Mouse (Mus musculus): ENCODE data around the gene AC170998.1. TPM values are rescaled to one million over a fixed set of nuclear protein-coding genes. Genes with fewer than 3 reads are reported as not detected.

Gene AC170998.1
- total and polyA plus RNA-seq, 2 experiments from 2014 or later = 2.7 to 3.2 TPM

DNA sequence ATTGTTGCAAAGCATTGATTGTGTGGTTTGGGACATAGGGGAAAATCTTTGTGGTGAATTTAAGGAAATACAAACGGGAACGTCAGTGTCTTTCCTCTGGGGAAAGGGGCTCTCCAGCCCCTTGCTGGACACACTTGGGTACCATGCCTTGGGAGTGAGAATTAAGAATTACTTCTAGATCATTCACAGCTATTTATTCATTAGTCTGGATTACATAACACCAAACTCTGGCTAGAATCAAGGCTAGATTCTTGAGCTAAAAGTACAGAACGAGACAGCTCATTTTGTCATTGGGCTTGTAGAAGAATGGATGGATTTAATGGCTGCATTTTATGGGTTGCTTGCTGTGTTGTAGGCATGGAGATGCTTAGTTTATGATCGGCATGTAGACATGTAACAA is 31.1 kb upstream of the AC170998.1 start:
- Histone ChIP-seq H3K4me2 (ENCODE audit: low read depth, low read length, poor library complexity, severe bottlenecking) (no peak overlapping the region), H3K27me3 (ENCODE audit: insufficient read depth, low read length) (no peaks in the 10 kb centered on the region), H3K4me1 (ENCODE audit: insufficient read depth, low read length) (peaks cover 14% of the 10 kb centered on the region; the same call in 1 of the 2 replicates), H3K36me3 (ENCODE audit: insufficient read depth, low read length) (no peaks in the 10 kb centered on the region), H3K27ac (ENCODE audit: low read depth, low read length) (no peak overlapping the region), H3K9me3 (ENCODE audit: low read length) (no peaks in the 10 kb centered on the region), H3K9ac (replicated peaks; ENCODE audit: low read length, poor library complexity, severe bottlenecking) (no peak overlapping the region), H3K4me3 (ENCODE audit: low read depth, low read length) (no peak overlapping the region)
- DNase-seq (ENCODE audit: low spot score) (no peak), ATAC-seq (ENCODE audit: low FRiP score) (no peak)
- WGBS = 79% methylated on average over 4 of the region's 4 CpGs
- no peak for TF ChIP-seq CTCF (IDR thresholded peaks at IDR 0.05)

DNA sequence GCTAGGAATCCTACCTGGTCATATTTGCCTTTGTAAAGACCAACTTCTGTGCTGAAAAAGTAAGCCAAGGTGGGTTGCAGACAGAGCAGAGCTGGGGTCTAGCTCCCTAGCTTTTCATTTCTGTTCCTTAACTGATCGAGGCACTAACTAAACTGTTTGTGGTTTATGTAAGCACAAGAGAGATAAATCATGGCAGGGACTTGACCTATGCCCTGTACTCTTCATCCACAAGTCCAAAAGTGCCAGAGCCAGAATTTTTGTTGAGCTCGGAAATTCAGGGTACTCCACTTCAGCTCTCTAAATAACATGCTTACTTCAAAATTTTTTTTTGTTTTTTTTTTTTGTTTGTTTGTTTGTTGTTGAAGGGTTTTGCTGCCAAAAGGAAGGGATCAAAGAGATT is 29.2 kb upstream of the AC170998.1 start:
- Histone ChIP-seq H3K27me3 (ENCODE audit: insufficient read depth, low read length) (no peaks in the 10 kb centered on the region), H3K4me3 (ENCODE audit: low read depth, low read length) (no peak overlapping the region), H3K27ac (ENCODE audit: low read depth, low read length) (no peak overlapping the region), H3K36me3 (ENCODE audit: insufficient read depth, low read length) (no peaks in the 10 kb centered on the region), H3K4me2 (ENCODE audit: low read depth, low read length, poor library complexity, severe bottlenecking) (no peak overlapping the region), H3K9ac (replicated peaks; ENCODE audit: low read length, poor library complexity, severe bottlenecking) (no peak overlapping the region), H3K4me1 (ENCODE audit: insufficient read depth, low read length) (peaks cover 12% of the 10 kb centered on the region; the same call in 1 of the 2 replicates), H3K9me3 (ENCODE audit: low read length) (no peaks in the 10 kb centered on the region)
- ATAC-seq (ENCODE audit: low FRiP score) = no peak
- WGBS = 78% methylated on average over 2 of the region's 2 CpGs
- no peak for TF ChIP-seq CTCF (IDR thresholded peaks at IDR 0.05)
- DNase-seq (ENCODE audit: low spot score) = no peak

DNA sequence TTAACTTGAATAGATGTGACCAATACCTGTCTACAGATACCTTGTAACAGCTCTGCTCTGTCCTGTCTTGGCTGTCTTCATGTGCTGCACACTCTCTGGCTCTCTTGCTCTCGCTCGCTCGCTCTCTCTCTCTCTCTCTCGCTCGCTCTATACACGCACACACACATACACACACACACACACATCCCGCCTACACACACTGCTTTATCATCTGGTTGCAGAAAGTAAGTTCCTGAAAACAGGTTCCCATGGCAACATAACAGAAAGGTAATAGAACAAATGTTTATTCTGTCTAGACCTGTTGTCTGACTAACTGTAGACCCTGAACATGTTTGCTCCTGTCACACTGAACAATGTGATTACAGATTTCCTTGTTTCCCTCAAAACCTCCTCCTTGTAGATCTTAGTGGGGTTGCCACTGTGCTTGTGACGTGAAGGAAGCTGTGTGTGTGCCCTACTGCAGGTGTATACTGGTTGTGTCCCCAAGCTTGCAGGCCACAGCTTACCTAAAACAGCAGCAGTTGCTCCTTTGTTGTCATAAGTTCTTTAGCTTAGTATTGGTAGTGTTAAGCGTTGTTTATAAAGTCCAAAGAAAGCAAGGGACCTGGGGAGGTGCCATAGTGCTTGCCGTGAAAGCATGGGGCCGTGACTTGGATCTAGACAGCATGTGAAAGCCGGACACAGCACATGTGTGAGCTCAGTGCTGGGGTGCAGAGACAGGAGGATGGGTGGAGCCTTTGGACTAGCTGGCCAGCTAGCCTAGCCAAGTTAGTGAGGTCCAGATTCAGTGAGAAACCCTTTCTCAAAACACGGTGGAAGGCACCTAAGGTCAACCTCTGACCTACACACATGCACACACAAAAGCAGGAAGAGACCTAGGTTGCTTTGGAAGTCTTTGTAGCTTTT is 28.3 kb upstream of the AC170998.1 start:
- H3K27ac ChIP-seq (ENCODE audit: low read depth, low read length) = no peak overlapping the region; the same call in 1 of the 2 replicates
- no peak for ATAC-seq (ENCODE audit: low FRiP score)
- WGBS = 68% methylated on average over 13 of the region's 13 CpGs

DNA sequence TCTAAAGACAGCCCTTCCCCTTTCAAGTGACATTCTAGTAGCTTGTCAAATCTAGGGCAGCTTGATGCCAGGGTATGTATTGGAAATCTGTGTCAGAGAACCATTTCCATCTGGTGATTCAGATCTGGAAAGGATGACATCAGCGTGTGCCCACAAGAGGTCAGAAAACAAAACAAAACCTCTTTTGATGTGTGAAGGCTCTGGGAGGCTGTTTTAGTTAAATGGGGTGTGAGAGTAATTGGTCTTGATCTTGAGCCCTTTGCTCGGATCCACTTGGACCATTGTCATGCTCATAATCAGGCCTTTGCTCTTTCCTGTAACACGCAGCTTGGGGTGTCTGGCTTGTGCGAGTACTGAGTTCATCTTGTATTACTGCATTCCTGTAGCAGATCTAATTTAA is 27.6 kb upstream of the AC170998.1 start:
- Histone ChIP-seq H3K4me3 (ENCODE audit: low read depth, low read length) (no peak overlapping the region), H3K9ac (replicated peaks; ENCODE audit: low read length, poor library complexity, severe bottlenecking) (no peak overlapping the region), H3K27me3 (ENCODE audit: insufficient read depth, low read length) (no peaks in the 10 kb centered on the region), H3K27ac (ENCODE audit: low read depth, low read length) (no peak overlapping the region), H3K4me2 (ENCODE audit: low read depth, low read length, poor library complexity, severe bottlenecking) (no peak overlapping the region), H3K9me3 (ENCODE audit: low read length) (no peaks in the 10 kb centered on the region), H3K36me3 (ENCODE audit: insufficient read depth, low read length) (no peaks in the 10 kb centered on the region), H3K4me1 (ENCODE audit: insufficient read depth, low read length) (peaks cover 10% of the 10 kb centered on the region; the same call in 1 of the 2 replicates)
- WGBS = 46% methylated on average over 4 of the region's 4 CpGs
- no peak for TF ChIP-seq CTCF (IDR thresholded peaks at IDR 0.05)
- no peak for ATAC-seq (ENCODE audit: low FRiP score)
- DNase-seq (ENCODE audit: low spot score) = no peak

More for the DNA sequence above, 28.3 kb upstream of the AC170998.1 start:
- no peak for TF ChIP-seq CTCF (IDR thresholded peaks at IDR 0.05)
- Histone ChIP-seq H3K9me3 (ENCODE audit: low read length) (no peaks in the 10 kb centered on the region), H3K4me3 (ENCODE audit: low read depth, low read length) (no peak overlapping the region), H3K4me2 (ENCODE audit: low read depth, low read length, poor library complexity, severe bottlenecking) (no peak overlapping the region), H3K9ac (replicated peaks; ENCODE audit: low read length, poor library complexity, severe bottlenecking) (no peak overlapping the region; the same call in 1 of the 2 replicates), H3K36me3 (ENCODE audit: insufficient read depth, low read length) (no peaks in the 10 kb centered on the region), H3K4me1 (ENCODE audit: insufficient read depth, low read length) (peaks cover 12% of the 10 kb centered on the region; the same call in 1 of the 2 replicates), H3K27me3 (ENCODE audit: insufficient read depth, low read length) (no peaks in the 10 kb centered on the region)
- DNase-seq (ENCODE audit: low spot score) = peak; percentile 21

DNA sequence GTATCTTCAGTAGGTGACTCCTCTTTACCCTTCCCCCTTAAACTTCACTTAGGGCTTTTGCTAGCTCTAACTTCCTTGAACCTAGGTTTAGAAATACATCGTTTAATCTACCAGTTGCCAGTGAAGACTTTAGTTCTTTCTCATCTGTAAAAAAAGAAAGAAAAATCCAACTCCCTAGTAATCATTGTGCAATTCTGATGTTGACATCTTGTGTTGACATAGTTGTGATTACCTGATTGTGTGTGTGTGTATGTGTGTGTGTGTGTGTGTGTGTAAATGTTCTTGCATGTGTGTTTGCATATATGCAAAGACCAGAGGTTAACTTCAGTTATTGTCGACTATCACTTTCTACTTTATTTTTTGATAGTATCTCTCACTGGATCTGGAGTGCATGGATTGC is 27.2 kb upstream of the AC170998.1 start:
- Histone ChIP-seq H3K9me3 (ENCODE audit: low read length) (no peaks in the 10 kb centered on the region), H3K27me3 (ENCODE audit: insufficient read depth, low read length) (no peaks in the 10 kb centered on the region), H3K36me3 (ENCODE audit: insufficient read depth, low read length) (no peaks in the 10 kb centered on the region), H3K4me1 (ENCODE audit: insufficient read depth, low read length) (0 out of 2 replicates have a peak, but pooled peaks cover 6% of the 10 kb centered on the region), H3K9ac (replicated peaks; ENCODE audit: low read length, poor library complexity, severe bottlenecking) (no peak overlapping the region), H3K4me2 (ENCODE audit: low read depth, low read length, poor library complexity, severe bottlenecking) (no peak overlapping the region), H3K4me3 (ENCODE audit: low read depth, low read length) (no peak overlapping the region), H3K27ac (ENCODE audit: low read depth, low read length) (no peak overlapping the region)
- no peak for ATAC-seq (ENCODE audit: low FRiP score)
- no peak for TF ChIP-seq CTCF (IDR thresholded peaks at IDR 0.05)
- no peak for DNase-seq (ENCODE audit: low spot score)
- WGBS = 81% methylated on average over 2 of the region's 2 CpGs

DNA sequence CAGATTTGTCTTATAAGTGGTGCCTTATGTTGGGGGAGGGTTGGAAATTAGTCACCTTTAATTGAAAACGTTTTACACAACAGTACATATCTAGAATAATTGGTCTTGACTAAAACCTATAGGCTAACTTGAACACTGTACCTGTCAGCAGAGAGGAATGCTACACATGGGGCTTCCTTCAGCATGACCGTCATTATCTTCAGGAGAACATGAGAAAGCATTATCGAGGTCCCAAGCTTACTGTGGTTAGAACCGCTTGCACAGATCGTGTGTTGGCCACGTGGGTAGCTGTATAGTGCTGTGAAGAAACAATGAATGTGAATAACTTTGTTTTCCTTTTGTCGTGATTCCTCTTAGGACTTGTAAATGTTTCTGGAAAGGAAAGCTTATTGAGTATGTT is 26.1 kb upstream of the AC170998.1 start:
- Histone ChIP-seq H3K9ac (replicated peaks; ENCODE audit: low read length, poor library complexity, severe bottlenecking) (no peak overlapping the region), H3K36me3 (ENCODE audit: insufficient read depth, low read length) (no peaks in the 10 kb centered on the region), H3K4me2 (ENCODE audit: low read depth, low read length, poor library complexity, severe bottlenecking) (no peak overlapping the region), H3K27me3 (ENCODE audit: insufficient read depth, low read length) (no peaks in the 10 kb centered on the region), H3K4me1 (ENCODE audit: insufficient read depth, low read length) (0 out of 2 replicates have a peak, but pooled peaks cover 6% of the 10 kb centered on the region), H3K9me3 (ENCODE audit: low read length) (no peaks in the 10 kb centered on the region), H3K4me3 (ENCODE audit: low read depth, low read length) (no peak overlapping the region), H3K27ac (ENCODE audit: low read depth, low read length) (no peak overlapping the region)
- no peak for ATAC-seq (ENCODE audit: low FRiP score)
- no peak for DNase-seq (ENCODE audit: low spot score)
- WGBS = 78% methylated on average over 7 of the region's 7 CpGs
- TF ChIP-seq CTCF (IDR thresholded peaks at IDR 0.05) = no peak

All from midbrain, postnatal 0 days (tissue).